Mouse (Mus musculus): ENCODE measurements at regions not wholly inside any gene's neighbourhood (a gene's known extent, or its start where the extent isn't known, plus 50 kb on each side); places are given as distances from the start of the nearest gene placed in this dataset.
A peak's percentile ranks its signal among the peaks of the same experiment; 100 is the strongest.

GRCm38 (mm10) chr1:154120693-154121092, 80.3 kb upstream of the Zfp648 start:
- WGBS = 18% methylated on average over 1 of the region's 1 CpGs
- no peak overlapping the region for H3K9ac ChIP-seq (replicated peaks; ENCODE audit: low read length)
- no peaks in the 10 kb centered on the region for H3K36me3 ChIP-seq (ENCODE audit: insufficient read depth, low read length)
- H3K4me2 ChIP-seq (replicated peaks; ENCODE audit: low read depth, low read length) = no peak overlapping the region
- no peak overlapping the region for H3K4me3 ChIP-seq (ENCODE audit: low read length)
- peaks cover 19% of the 10 kb centered on the region for H3K4me1 ChIP-seq (ENCODE audit: insufficient read depth, low read length)
- H3K27ac ChIP-seq (ENCODE audit: low read length) = no peak overlapping the region
- ATAC-seq (ENCODE audit: low FRiP score, low TSS enrichment) = no peak
- H3K9me3 ChIP-seq (ENCODE audit: low read length) = no peaks in the 10 kb centered on the region
- no peaks in the 10 kb centered on the region for H3K27me3 ChIP-seq (ENCODE audit: insufficient read depth, low read length)

GRCm38 (mm10) chr1:154124981-154125380, 76.0 kb upstream of the Zfp648 start:
- Histone ChIP-seq H3K4me2 (replicated peaks; ENCODE audit: low read depth, low read length) (no peak overlapping the region), H3K4me3 (ENCODE audit: low read length) (no peak overlapping the region), H3K36me3 (ENCODE audit: insufficient read depth, low read length) (no peaks in the 10 kb centered on the region), H3K9ac (replicated peaks; ENCODE audit: low read length) (no peak overlapping the region), H3K27ac (ENCODE audit: low read length) (no peak overlapping the region), H3K27me3 (ENCODE audit: insufficient read depth, low read length) (no peaks in the 10 kb centered on the region), H3K9me3 (ENCODE audit: low read length) (no peaks in the 10 kb centered on the region), H3K4me1 (ENCODE audit: insufficient read depth, low read length) (peaks cover 6% of the 10 kb centered on the region; the same call in 1 of the 2 replicates)
- ATAC-seq (ENCODE audit: low FRiP score, low TSS enrichment) = no peak

GRCm38 (mm10) chr1:154126487-154126886, 74.5 kb upstream of the Zfp648 start:
- Histone ChIP-seq H3K4me1 (ENCODE audit: insufficient read depth, low read length) (no peaks in the 10 kb centered on the region), H3K36me3 (ENCODE audit: insufficient read depth, low read length) (no peaks in the 10 kb centered on the region), H3K4me3 (ENCODE audit: low read length) (no peak overlapping the region), H3K9ac (replicated peaks; ENCODE audit: low read length) (no peak overlapping the region), H3K27ac (ENCODE audit: low read length) (no peak overlapping the region), H3K4me2 (replicated peaks; ENCODE audit: low read depth, low read length) (no peak overlapping the region), H3K9me3 (ENCODE audit: low read length) (no peaks in the 10 kb centered on the region), H3K27me3 (ENCODE audit: insufficient read depth, low read length) (no peaks in the 10 kb centered on the region)
- WGBS = 65% methylated on average over 4 of the region's 4 CpGs
- ATAC-seq (ENCODE audit: low FRiP score, low TSS enrichment) = no peak

- Histone ChIP-seq H3K27ac (ENCODE audit: low read length) (no peak overlapping the region), H3K36me3 (ENCODE audit: insufficient read depth, low read length) (no peaks in the 10 kb centered on the region), H3K9me3 (ENCODE audit: low read length) (no peaks in the 10 kb centered on the region), H3K4me2 (replicated peaks; ENCODE audit: low read depth, low read length) (no peak overlapping the region), H3K4me1 (ENCODE audit: insufficient read depth, low read length) (no peaks in the 10 kb centered on the region), H3K4me3 (ENCODE audit: low read length) (no peak overlapping the region), H3K27me3 (ENCODE audit: insufficient read depth, low read length) (no peaks in the 10 kb centered on the region), H3K9ac (replicated peaks; ENCODE audit: low read length) (no peak overlapping the region)
- ATAC-seq (ENCODE audit: low FRiP score, low TSS enrichment) = no peak
- 78% methylated on average over 4 of the region's 4 CpGs for WGBS
These were observed 61.5 kb upstream of the Zfp648 start for GRCm38 (mm10) chr1:154139488-154139887.

GRCm38 (mm10) chr1:154143691-154144090, 57.3 kb upstream of the Zfp648 start:
- WGBS = 71% methylated on average over 1 of the region's 1 CpGs
- no peaks in the 10 kb centered on the region for H3K9me3 ChIP-seq (ENCODE audit: low read length)
- no peaks in the 10 kb centered on the region for H3K27me3 ChIP-seq (ENCODE audit: insufficient read depth, low read length)
- H3K4me2 ChIP-seq (replicated peaks; ENCODE audit: low read depth, low read length) = no peak overlapping the region
- H3K9ac ChIP-seq (replicated peaks; ENCODE audit: low read length) = no peak overlapping the region
- ATAC-seq (ENCODE audit: low FRiP score, low TSS enrichment) = no peak
- H3K4me1 ChIP-seq (ENCODE audit: insufficient read depth, low read length) = peaks cover 2% of the 10 kb centered on the region; the same call in 1 of the 2 replicates
- H3K36me3 ChIP-seq (ENCODE audit: insufficient read depth, low read length) = no peaks in the 10 kb centered on the region
- no peak overlapping the region for H3K4me3 ChIP-seq (ENCODE audit: low read length)
- no peak overlapping the region for H3K27ac ChIP-seq (ENCODE audit: low read length)

- ATAC-seq (ENCODE audit: low FRiP score, low TSS enrichment) = 0 out of 2 replicates have a peak, but pooled peaks have one; percentile 32
- Histone ChIP-seq H3K27me3 (ENCODE audit: insufficient read depth, low read length) (no peaks in the 10 kb centered on the region), H3K4me2 (replicated peaks; ENCODE audit: low read depth, low read length) (no peak overlapping the region), H3K9me3 (ENCODE audit: low read length) (no peaks in the 10 kb centered on the region), H3K4me3 (ENCODE audit: low read length) (no peak overlapping the region), H3K4me1 (ENCODE audit: insufficient read depth, low read length) (peaks cover 21% of the 10 kb centered on the region), H3K9ac (replicated peaks; ENCODE audit: low read length) (no peak overlapping the region), H3K27ac (ENCODE audit: low read length) (0 out of 2 replicates have a peak overlapping the region, but pooled peaks have one; percentile 24), H3K36me3 (ENCODE audit: insufficient read depth, low read length) (no peaks in the 10 kb centered on the region)
- 17% methylated on average over 3 of the region's 3 CpGs for WGBS
These were observed 53.9 kb upstream of the Zfp648 start for GRCm38 (mm10) chr1:154147001-154147571.

GRCm38 (mm10) chr1:154148948-154149347, 52.0 kb upstream of the Zfp648 start:
- 31% methylated on average over 10 of the region's 10 CpGs for WGBS
- peak overlapping the region; percentile 70; the same call in 1 of the 2 replicates for H3K27ac ChIP-seq (ENCODE audit: low read length)

GRCm38 (mm10) chr1:154149431-154150143, 51.4 kb upstream of the Zfp648 start:
- no peak overlapping the region for H3K4me3 ChIP-seq (ENCODE audit: low read length)
- no peak overlapping the region for H3K9ac ChIP-seq (replicated peaks; ENCODE audit: low read length)
- peak overlapping the region; percentile 84; the same call in 1 of the 2 replicates for H3K27ac ChIP-seq (ENCODE audit: low read length)
- H3K4me2 ChIP-seq (replicated peaks; ENCODE audit: low read depth, low read length) = no peak overlapping the region
- peak; percentile 5; the same call in 1 of the 2 replicates for ATAC-seq (ENCODE audit: low FRiP score, low TSS enrichment)
- no peaks in the 10 kb centered on the region for H3K9me3 ChIP-seq (ENCODE audit: low read length)
- H3K27me3 ChIP-seq (ENCODE audit: insufficient read depth, low read length) = no peaks in the 10 kb centered on the region
- peaks cover 21% of the 10 kb centered on the region for H3K4me1 ChIP-seq (ENCODE audit: insufficient read depth, low read length)
- H3K36me3 ChIP-seq (ENCODE audit: insufficient read depth, low read length) = no peaks in the 10 kb centered on the region
- 30% methylated on average over 1 of the region's 1 CpGs for WGBS

More at GRCm38 (mm10) chr1:154148948-154149347, 52.0 kb upstream of the Zfp648 start:
- Histone ChIP-seq H3K36me3 (ENCODE audit: insufficient read depth, low read length) (no peaks in the 10 kb centered on the region), H3K9ac (replicated peaks; ENCODE audit: low read length) (no peak overlapping the region), H3K4me2 (replicated peaks; ENCODE audit: low read depth, low read length) (no peak overlapping the region), H3K27me3 (ENCODE audit: insufficient read depth, low read length) (no peaks in the 10 kb centered on the region), H3K9me3 (ENCODE audit: low read length) (no peaks in the 10 kb centered on the region), H3K4me3 (ENCODE audit: low read length) (no peak overlapping the region), H3K4me1 (ENCODE audit: insufficient read depth, low read length) (peaks cover 21% of the 10 kb centered on the region)
- peak; percentile 61 for ATAC-seq (ENCODE audit: low FRiP score, low TSS enrichment)

GRCm38 (mm10) chr1:154150167-154150851, 50.7 kb upstream of the Zfp648 start:
- Histone ChIP-seq H3K36me3 (ENCODE audit: insufficient read depth, low read length) (no peaks in the 10 kb centered on the region), H3K27ac (ENCODE audit: low read length) (peak overlapping the region; percentile 84), H3K4me1 (ENCODE audit: insufficient read depth, low read length) (peaks cover 21% of the 10 kb centered on the region), H3K27me3 (ENCODE audit: insufficient read depth, low read length) (no peaks in the 10 kb centered on the region), H3K4me2 (replicated peaks; ENCODE audit: low read depth, low read length) (peak overlapping the region; percentile 24; the same call in 1 of the 2 replicates), H3K9me3 (ENCODE audit: low read length) (no peaks in the 10 kb centered on the region), H3K9ac (replicated peaks; ENCODE audit: low read length) (0 out of 2 replicates have a peak overlapping the region, but pooled peaks have one; percentile 13), H3K4me3 (ENCODE audit: low read length) (no peak overlapping the region)
- 19% methylated on average over 8 of the region's 8 CpGs for WGBS
- ATAC-seq (ENCODE audit: low FRiP score, low TSS enrichment) = peak; percentile 94

All from kidney, embryonic 16.5 days (tissue).